Mouse (Mus musculus): ENCODE data around the gene Ubtf.
"Not testable (repeated sequence)": the region's sequence is repeated elsewhere in the genome, so short reads cannot be mapped to it uniquely, and the experiment has no call there.

The Ubtf gene

GRCm38 (mm10) chr11:102294416-102294815, 25.1 kb downstream of the Ubtf start:
- no peak for DNase-seq

GRCm38 (mm10) chr11:102293971-102294370, 25.6 kb downstream of the Ubtf start:
- no peak for DNase-seq

- no peak for DNase-seq
These were observed 28.4 kb downstream of the Ubtf start for GRCm38 (mm10) chr11:102291051-102291535.

- DNase-seq: no peak
These were observed 29.4 kb downstream of the Ubtf start for GRCm38 (mm10) chr11:102290141-102290540.

GRCm38 (mm10) chr11:102289511-102290100, 29.9 kb downstream of the Ubtf start:
- no peak for DNase-seq

- no peak for DNase-seq
These were observed 30.6 kb downstream of the Ubtf start for GRCm38 (mm10) chr11:102288913-102289312.

GRCm38 (mm10) chr11:102288027-102288804, 31.3 kb downstream of the Ubtf start:
- DNase-seq: no peak

GRCm38 (mm10) chr11:102287485-102287884, 32.1 kb downstream of the Ubtf start:
- no peak for DNase-seq

GRCm38 (mm10) chr11:102285095-102285834, 34.3 kb downstream of the Ubtf start:
- DNase-seq: no peak

GRCm38 (mm10) chr11:102284501-102285094, 34.9 kb downstream of the Ubtf start, which contains the start of gene Tmub2:
Tmub2 (plus strand) TSS chr11:102284931.
- DNase-seq: peak; percentile 99

- DNase-seq: no peak
These were observed 35.6 kb downstream of the Ubtf start for GRCm38 (mm10) chr11:102283922-102284321.

GRCm38 (mm10) chr11:102280267-102280666, 39.3 kb downstream of the Ubtf start:
- not testable (repeated sequence) for DNase-seq

GRCm38 (mm10) chr11:102279595-102279994, 39.9 kb downstream of the Ubtf start:
- no peak for DNase-seq

GRCm38 (mm10) chr11:102277754-102278153, 41.8 kb downstream of the Ubtf start:
- no peak for DNase-seq

- peak; percentile 48 for DNase-seq
These were observed 43.1 kb downstream of the Ubtf start for GRCm38 (mm10) chr11:102276411-102276915.

GRCm38 (mm10) chr11:102268520-102269244, 50.9 kb downstream of the Ubtf start, which contains the start of gene Asb16:
Asb16 (plus strand) TSS chr11:102268743.
- DNase-seq: no peak

GRCm38 (mm10) chr11:102267480-102267879, 52.1 kb downstream of the Ubtf start:
- DNase-seq: peak; percentile 64

GRCm38 (mm10) chr11:102266631-102267355, 52.7 kb downstream of the Ubtf start:
- no peak for DNase-seq

GRCm38 (mm10) chr11:102265816-102266215, 53.7 kb downstream of the Ubtf start:
- DNase-seq: no peak

GRCm38 (mm10) chr11:102263211-102263610, 56.3 kb downstream of the Ubtf start:
- DNase-seq: no peak

GRCm38 (mm10) chr11:102258521-102258920, 61.0 kb downstream of the Ubtf start:
- DNase-seq: no peak
